8 mouse cellular contexts compared by ENCODE assay signal in genomic region chr1:135452259-135452658, GRCm38 (mm10). TPM values are rescaled to one million over a fixed set of nuclear protein-coding genes. Genes with fewer than 3 reads are reported as not detected.
DNase-seq lines count a peak whose midpoint lies in the region; ATAC-seq and TF ChIP-seq lines count a peak whose summit lies in the region.
"Had no signal": no experiment of that assay in that cellular context is flagged by ENCODE, and none has a peak within 500 bp of the region (broad histone marks: within the 10 kb centered on the region; RNA-seq: fewer than 3 reads in every experiment).

No protein-coding gene starts in this region.

- H3K27ac ChIP-seq in intestine, postnatal 0 days (ENCODE audit: low read depth, low read length): no peak overlapping the region
- H3K27ac ChIP-seq in intestine, embryonic 16.5 days (ENCODE audit: low read length): no peak overlapping the region
- no peak overlapping the region for H3K27ac ChIP-seq in forebrain, postnatal 0 days (ENCODE audit: low read depth, low read length)
- H3K27ac ChIP-seq: limb, embryonic 13.5 days had no signal

- peak; percentile 61 for TF ChIP-seq CTCF in intestine, postnatal 0 days (IDR thresholded peaks at IDR 0.05; ENCODE audit: low read depth)
- peak; percentile 39 for TF ChIP-seq CTCF in E14TG2a.4 (conservative IDR thresholded peaks at IDR 0.05; ENCODE audit: low read length)
- TF ChIP-seq CTCF in forebrain, postnatal 0 days (IDR thresholded peaks at IDR 0.05; ENCODE audit: low read depth): peak; percentile 64

- peak; percentile 60 for DNase-seq in 416B (ENCODE audit: low read depth)
- no peak for DNase-seq in forebrain, postnatal 0 days
- peak; percentile 35 for DNase-seq in retina, postnatal 7 days (ENCODE audit: low read depth, low spot score)
- DNase-seq in gastrocnemius, postnatal 14 days: no peak

- 75% methylated on average over 10 of the region's 10 CpGs for WGBS in intestine, postnatal 0 days
- 78% methylated on average over 10 of the region's 10 CpGs for WGBS in intestine, embryonic 16.5 days
- 77% methylated on average over 10 of the region's 10 CpGs for WGBS in forebrain, postnatal 0 days

- no peak overlapping the region for H3K4me2 ChIP-seq in intestine, postnatal 0 days (replicated peaks; ENCODE audit: low read depth)
- H3K4me2 ChIP-seq in intestine, embryonic 16.5 days (ENCODE audit: low read depth, low read length): no peak overlapping the region
- H3K4me2 ChIP-seq in forebrain, postnatal 0 days (ENCODE audit: low read depth): no peak overlapping the region
- H3K4me2 ChIP-seq: limb, embryonic 13.5 days had no signal

- H3K9ac ChIP-seq in intestine, postnatal 0 days (ENCODE audit: low read depth, low read length): no peak overlapping the region
- H3K9ac ChIP-seq in intestine, embryonic 16.5 days (ENCODE audit: low read depth, low read length): no peak overlapping the region
- H3K9ac ChIP-seq in forebrain, postnatal 0 days: no peak overlapping the region
- H3K9ac ChIP-seq: limb, embryonic 13.5 days had no signal

- no peak overlapping the region for H3K4me3 ChIP-seq in intestine, postnatal 0 days (ENCODE audit: low read depth, low read length)
- H3K4me3 ChIP-seq in intestine, embryonic 16.5 days (ENCODE audit: low read length): no peak overlapping the region
- H3K4me3 ChIP-seq in E14TG2a.4 (replicated peaks; ENCODE audit: low read length): 0 out of 2 replicates have a peak overlapping the region, but pooled peaks have one; percentile 37
- no peak overlapping the region for H3K4me3 ChIP-seq in forebrain, postnatal 0 days (ENCODE audit: low read depth, low read length)
- H3K4me3 ChIP-seq: limb, embryonic 13.5 days had no signal

- no peaks in the 10 kb centered on the region for H3K27me3 ChIP-seq in intestine, postnatal 0 days (replicated peaks; ENCODE audit: control insufficient read depth, insufficient read depth, low read length)
- no peaks in the 10 kb centered on the region for H3K27me3 ChIP-seq in intestine, embryonic 16.5 days (replicated peaks; ENCODE audit: control insufficient read depth, insufficient read depth, low read length)
- H3K27me3 ChIP-seq in E14TG2a.4 (ENCODE audit: insufficient read depth, low read length): no peaks in the 10 kb centered on the region
- no peaks in the 10 kb centered on the region for H3K27me3 ChIP-seq in forebrain, postnatal 0 days (ENCODE audit: insufficient read depth, low read length)
- H3K27me3 ChIP-seq: limb, embryonic 13.5 days had no signal

- intact Hi-C loops in gastrocnemius, postnatal 14 days (cut with DNase I; ENCODE audit: low total_unique reads): no loop called here

- H3K36me3 ChIP-seq in intestine, postnatal 0 days (ENCODE audit: control insufficient read depth, insufficient read depth): peaks cover 55% of the 10 kb centered on the region
- peaks cover 16% of the 10 kb centered on the region; the same call in 1 of the 2 replicates for H3K36me3 ChIP-seq in intestine, embryonic 16.5 days (ENCODE audit: control insufficient read depth, insufficient read depth, low read length)
- H3K36me3 ChIP-seq in E14TG2a.4 (ENCODE audit: insufficient read depth, low read length): peaks cover 74% of the 10 kb centered on the region
- H3K36me3 ChIP-seq in forebrain, postnatal 0 days (ENCODE audit: insufficient read depth): peaks cover 87% of the 10 kb centered on the region

- no peak for ATAC-seq in intestine, postnatal 0 days
- no peak for ATAC-seq in intestine, embryonic 16.5 days
- ATAC-seq in forebrain, postnatal 0 days: peak; percentile 75

- H3K9me3 ChIP-seq in intestine, postnatal 0 days (ENCODE audit: control insufficient read depth): no peaks in the 10 kb centered on the region
- H3K9me3 ChIP-seq in intestine, embryonic 16.5 days (ENCODE audit: control insufficient read depth, low read length): no peaks in the 10 kb centered on the region
- no peaks in the 10 kb centered on the region for H3K9me3 ChIP-seq in E14TG2a.4 (ENCODE audit: low read length)
- H3K9me3 ChIP-seq in forebrain, postnatal 0 days (ENCODE audit: low read length): no peaks in the 10 kb centered on the region
- H3K9me3 ChIP-seq: limb, embryonic 13.5 days had no signal

- H3K4me1 ChIP-seq in intestine, postnatal 0 days (replicated peaks; ENCODE audit: control insufficient read depth, insufficient read depth, low read length): no peaks in the 10 kb centered on the region
- no peaks in the 10 kb centered on the region for H3K4me1 ChIP-seq in intestine, embryonic 16.5 days (ENCODE audit: control insufficient read depth, insufficient read depth, low read length)
- H3K4me1 ChIP-seq in E14TG2a.4 (replicated peaks; ENCODE audit: low read depth, low read length): peaks cover 8% of the 10 kb centered on the region
- H3K4me1 ChIP-seq in forebrain, postnatal 0 days (ENCODE audit: insufficient read depth): no peaks in the 10 kb centered on the region
- H3K4me1 ChIP-seq: limb, embryonic 13.5 days had no signal

RNA-seq across cellular contexts. Expression of gene Ipo9, which starts 22.0 kb away (rescaled TPM):
- polyA plus RNA-seq in intestine, postnatal 0 days (2015; fragmentation: Nextera tagmentation; extraction: Ambion mirVana): 21.4 and 22.2 TPM in 2 replicates
- polyA plus RNA-seq in intestine, embryonic 16.5 days (2015; fragmentation: Nextera tagmentation; extraction: Ambion mirVana): 64.7 and 70.5 TPM in 2 replicates
- total RNA-seq in forebrain, postnatal 0 days (2014; rRNA removed): 85.2 and 95.0 TPM in 2 replicates
- 53.1 and 76.6 TPM in 2 replicates for polyA plus RNA-seq in forebrain, postnatal 0 days (2015; fragmentation: Nextera tagmentation; extraction: Ambion mirVana)
- total RNA-seq in gastrocnemius, postnatal 14 days (2021): 10 to 100 TPM; 36.6 to 37.4 TPM

Comparison
In these comparisons a context has a peak if more than half of its experiments do, and no peak if none do; other contexts are left out.
1. DNase-seq: peak in 416B (single experiment) and retina, postnatal 7 days (single experiment); none in forebrain, postnatal 0 days (single experiment) and gastrocnemius, postnatal 14 days (single experiment).
2. Peak in every context shown above with its lines, with median percentiles within 50 percentile points of each other: CTCF ChIP-seq.